20 mouse cellular contexts compared by ENCODE assay signal in genomic region chr8:128734118-128734517, GRCm38 (mm10).
"Had no signal": no experiment of that assay in that cellular context is flagged by ENCODE, and none has a peak within 500 bp of the region (broad histone marks: within the 10 kb centered on the region; RNA-seq: fewer than 3 reads in every experiment).

No protein-coding gene starts in this region.

- H3K4me3 ChIP-seq: intestine, embryonic 15.5 days; limb, embryonic 10.5 days; limb, embryonic 13.5 days; liver, embryonic 13.5 days; megakaryocyte, embryonic 14.5 days; midbrain, embryonic 15.5 days; neural tube, embryonic 12.5 days; neural tube, embryonic 15.5 days had no signal

- H3K9ac ChIP-seq: intestine, embryonic 15.5 days; limb, embryonic 13.5 days; liver, embryonic 13.5 days; lung, embryonic 14.5 days; midbrain, embryonic 15.5 days; neural tube, embryonic 12.5 days; neural tube, embryonic 15.5 days had no signal

- H3K27me3 ChIP-seq: intestine, embryonic 15.5 days; limb, embryonic 13.5 days; liver, embryonic 13.5 days; megakaryocyte, embryonic 14.5 days; midbrain, embryonic 15.5 days; neural tube, embryonic 12.5 days; neural tube, embryonic 15.5 days had no signal

- ATAC-seq: intestine, embryonic 15.5 days; lung, postnatal 0 days; midbrain, embryonic 15.5 days had no signal

- H3K4me1 ChIP-seq: intestine, embryonic 15.5 days; limb, embryonic 10.5 days; limb, embryonic 13.5 days; liver, embryonic 13.5 days; megakaryocyte, embryonic 14.5 days; neural tube, embryonic 12.5 days; neural tube, embryonic 15.5 days had no signal

- H3K4me2 ChIP-seq: intestine, embryonic 15.5 days; limb, embryonic 13.5 days; liver, embryonic 13.5 days; lung, embryonic 14.5 days; midbrain, embryonic 11.5 days; midbrain, embryonic 15.5 days; neural tube, embryonic 12.5 days; neural tube, embryonic 15.5 days had no signal

- DNase-seq: kidney, adult 18-20 months; kidney, adult 9 months; kidney, postnatal 14 days; kidney, postnatal 4 days; liver, embryonic 13.5 days; lung, embryonic 14.5 days; retina, postnatal 1 day; right cerebral cortex, postnatal 25 days; thymus, adult 18-20 months; thymus, postnatal 36 days had no signal

- H3K9me3 ChIP-seq: intestine, embryonic 15.5 days; limb, embryonic 10.5 days; limb, embryonic 13.5 days; liver, embryonic 13.5 days; megakaryocyte, embryonic 14.5 days; midbrain, embryonic 15.5 days; neural tube, embryonic 12.5 days; neural tube, embryonic 15.5 days had no signal

- H3K27ac ChIP-seq: intestine, embryonic 15.5 days; limb, embryonic 10.5 days; limb, embryonic 13.5 days; liver, embryonic 13.5 days; macrophage; midbrain, embryonic 15.5 days; neural tube, embryonic 12.5 days; neural tube, embryonic 15.5 days had no signal
